Mouse (Mus musculus) CH12.LX (cell line): Measurements from ENCODE around the gene Hnrnpr. TPM values are rescaled to one million over a fixed set of nuclear protein-coding genes. Genes with fewer than 3 reads are reported as not detected.

Experiments
- DNase-seq: peaks from one replicate; pipeline ENCODE4 v3.0.0-alpha.2; 2013; ENCODE audit errors: extremely low read depth
- H3K27ac ChIP-seq: 2 replicates; pipeline ENCODE4 v1.5.1; 2012; ENCODE audit warnings: low read depth, mild to moderate bottlenecking, control low read depth, moderate library complexity; ENCODE audit not compliant: insufficient read depth
- H3K27me3 ChIP-seq: replicated peaks from 2 replicates; pipeline ENCODE3; 2012; ENCODE audit warnings: inconsistent platforms
- H3K36me3 ChIP-seq, 2 experiments: replicated peaks in 1 of 2; 2 replicates each; pipeline versions ENCODE3 to v1.6.1; 2012; ENCODE audit warnings: inconsistent platforms in 1 of 2, low read length in 1 of 2, mild to moderate bottlenecking in 1 of 2, mixed read lengths in 1 of 2, moderate library complexity in 1 of 2; ENCODE audit not compliant: control insufficient read depth in 1 of 2, insufficient read depth in 1 of 2
- H3K4me1 ChIP-seq, 2 experiments: 2 replicates each; pipeline ENCODE4 v1.6.1; 2012; ENCODE audit warnings: inconsistent platforms in 1 of 2, moderate library complexity in 1 of 2; ENCODE audit not compliant: insufficient read depth in 2 of 2, control insufficient read depth in 1 of 2
- H3K4me2 ChIP-seq: 2 replicates; pipeline ENCODE4 v1.6.1; 2012; ENCODE audit warnings: low read depth, mild to moderate bottlenecking, control low read depth; ENCODE audit not compliant: poor library complexity, insufficient read depth, severe bottlenecking
- H3K4me3 ChIP-seq, 3 experiments: fragments of 150-350 bp in 1 of 3; sonication (generic) in 1 of 3; replicated peaks in 1 of 3; 2 replicates each; pipeline versions ENCODE3 to v1.5.1; 2011 to 2012; ENCODE audit warnings: low read depth in 2 of 3, low read length in 2 of 3, mild to moderate bottlenecking in 2 of 3, moderate library complexity in 2 of 3, control low read depth in 1 of 3, improper control_type of control experiment in 1 of 3, inconsistent platforms in 1 of 3, mixed read lengths in 1 of 3; ENCODE audit not compliant: poor library complexity in 1 of 3
- H3K79me2 ChIP-seq: replicated peaks from 2 replicates; pipeline ENCODE4 v1.6.1; 2012; ENCODE audit warnings: mild to moderate bottlenecking, moderate library complexity; ENCODE audit not compliant: control insufficient read depth, poor library complexity, insufficient read depth, severe bottlenecking; ENCODE audit errors: extremely low read depth
- H3K9ac ChIP-seq: 2 replicates; pipeline ENCODE4 v1.6.1; 2012; ENCODE audit warnings: low read depth, mild to moderate bottlenecking, control low read depth, moderate library complexity; ENCODE audit not compliant: insufficient read depth
- H3K9me3 ChIP-seq: replicated peaks from 2 replicates; pipeline ENCODE3; 2012; ENCODE audit warnings: low read length, inconsistent platforms, mixed read lengths
- BHLHE40 ChIP-seq: IDR thresholded peaks from 2 replicates; pipeline ENCODE4 v1.6.1; 2011; ENCODE audit warnings: mild to moderate bottlenecking, low read depth, low read length, improper control_type of control experiment
- CHD2 ChIP-seq: IDR thresholded peaks from 2 replicates; pipeline ENCODE4 v1.6.1; 2011; ENCODE audit warnings: low read length, improper control_type of control experiment
- CTCF ChIP-seq, 2 experiments: IDR thresholded peaks in 1 of 2; conservative IDR thresholded peaks in 1 of 2; 2 replicates each; pipeline ENCODE4 v1.5.1; 2011 to 2012; ENCODE audit warnings: low read depth in 2 of 2, low read length in 2 of 2, improper control_type of control experiment in 1 of 2, inconsistent platforms in 1 of 2, mild to moderate bottlenecking in 1 of 2, moderate library complexity in 1 of 2
- E2F4 ChIP-seq: IDR thresholded peaks from 2 replicates; pipeline ENCODE4 v1.6.1; 2011; ENCODE audit warnings: low read depth, low read length, improper control_type of control experiment; ENCODE audit not compliant: insufficient replicate concordance
- ETS1 ChIP-seq: conservative IDR thresholded peaks from 2 replicates; pipeline ENCODE4 v1.6.1; 2012; ENCODE audit warnings: low read depth, mild to moderate bottlenecking, inconsistent platforms, low read length, improper control_type of control experiment, moderate library complexity
- GABPA ChIP-seq: IDR thresholded peaks from 2 replicates; pipeline ENCODE4 v1.6.1; 2012; ENCODE audit warnings: low read depth, low read length, improper control_type of control experiment, inconsistent platforms; ENCODE audit not compliant: insufficient replicate concordance
- JUN ChIP-seq: IDR thresholded peaks from 2 replicates; pipeline ENCODE4 v1.6.1; 2011; ENCODE audit warnings: low read depth, mild to moderate bottlenecking, low read length, improper control_type of control experiment, moderate library complexity; ENCODE audit not compliant: insufficient read depth
- JUND ChIP-seq: conservative IDR thresholded peaks from 2 replicates; pipeline ENCODE4 v1.6.1; 2011; ENCODE audit warnings: low read depth, low read length, improper control_type of control experiment
- MAZ ChIP-seq: IDR thresholded peaks from 2 replicates; pipeline ENCODE4 v1.6.1; 2012; ENCODE audit warnings: low read depth, mild to moderate bottlenecking, inconsistent platforms, low read length, improper control_type of control experiment, moderate library complexity
- MEF2A ChIP-seq: IDR thresholded peaks from 2 replicates; pipeline ENCODE4 v1.6.1; 2014; ENCODE audit warnings: low read depth, mild to moderate bottlenecking, inconsistent platforms, low read length, improper control_type of control experiment, borderline replicate concordance
- MYC ChIP-seq: IDR thresholded peaks from 2 replicates; pipeline ENCODE4 v1.6.1; 2011; ENCODE audit warnings: low read depth, mild to moderate bottlenecking, improper control_type of control experiment, low read length
- NELFE ChIP-seq: IDR thresholded peaks from 2 replicates; pipeline ENCODE4 v1.6.1; 2011; ENCODE audit warnings: low read depth, low read length, improper control_type of control experiment
- PAX5 ChIP-seq: IDR thresholded peaks from 2 replicates; pipeline ENCODE4 v1.6.1; 2012; ENCODE audit warnings: low read length, inconsistent platforms, mixed read lengths
- POLR2A ChIP-seq: IDR thresholded peaks from 2 replicates; pipeline ENCODE4 v1.6.1; 2011; ENCODE audit warnings: low read depth, mild to moderate bottlenecking, improper control_type of control experiment, low read length
- POLR2AphosphoS2 ChIP-seq: IDR thresholded peaks from 2 replicates; pipeline ENCODE4 v1.6.1; 2011; ENCODE audit warnings: low read depth, low read length, improper control_type of control experiment
- RCOR1 ChIP-seq: conservative IDR thresholded peaks from 2 replicates; pipeline ENCODE4 v1.6.1; 2012; ENCODE audit warnings: low read depth, mild to moderate bottlenecking, inconsistent platforms, low read length, improper control_type of control experiment
- TBP ChIP-seq: conservative IDR thresholded peaks from 2 replicates; pipeline ENCODE4 v1.6.1; 2011; ENCODE audit warnings: low read depth, low read length, improper control_type of control experiment
- UBTF ChIP-seq: IDR thresholded peaks from 2 replicates; pipeline ENCODE4 v1.6.1; 2012; ENCODE audit warnings: low read depth, mild to moderate bottlenecking, inconsistent platforms, low read length, improper control_type of control experiment, moderate library complexity
- USF2 ChIP-seq: conservative IDR thresholded peaks from 2 replicates; pipeline ENCODE4 v1.6.1; 2011; ENCODE audit warnings: low read depth, low read length, improper control_type of control experiment
- ZC3H11A ChIP-seq: IDR thresholded peaks from 2 replicates; pipeline ENCODE4 v1.6.1; 2012; ENCODE audit warnings: low read depth, mild to moderate bottlenecking, inconsistent platforms, low read length, improper control_type of control experiment
- ZKSCAN1 ChIP-seq: IDR thresholded peaks from 2 replicates; pipeline ENCODE4 v1.6.1; 2012; ENCODE audit warnings: low read depth, inconsistent platforms, low read length, improper control_type of control experiment, borderline replicate concordance
- ZMIZ1 ChIP-seq: IDR thresholded peaks from 2 replicates; pipeline ENCODE4 v1.6.1; 2012; ENCODE audit warnings: low read depth, mild to moderate bottlenecking, inconsistent platforms, low read length, improper control_type of control experiment
- dilution Hi-C: fragments of 300-500 bp; cut with MboI; formaldehyde crosslinking; loops from 2 replicates; pipeline ENCODE4 v1.14.3; 2020; ENCODE audit warnings: low sequenced_read_pairs; ENCODE audit not compliant: extremely low pct_unique_long_range_greater_than_20kb, extremely low pct_ligation_motif_present
- in situ Hi-C: fragments of 300-500 bp; cut with MboI; formaldehyde crosslinking; loops from 3 replicates; pipeline ENCODE4 v1.14.3; 2019; ENCODE audit warnings: low sequenced_read_pairs, low pct_ligation_motif_present, low pct_unique_long_range_greater_than_20kb, mixed read lengths
- polyA plus RNA-seq: library from polyadenylated mRNA; unstranded; fragments of >175 nt; gene quantifications from 2 replicates; pipeline ENCODE4 v1.2.1, GENCODE M21; 2012; ENCODE audit warnings: low read depth; ENCODE audit not compliant: insufficient read length
- total RNA-seq, 2 experiments: library from RNA; depleted of rRNA; stranded (reverse); fragments of 300-350 nt in 1 of 2; fragments of >200 nt in 1 of 2; gene quantifications; 2 replicates each; pipeline ENCODE4 v1.2.3; 2012 to 2014

Gene Hnrnpr
- total and polyA plus RNA-seq, 3 experiments = 65.6 to 130 (median 117) TPM

DNA sequence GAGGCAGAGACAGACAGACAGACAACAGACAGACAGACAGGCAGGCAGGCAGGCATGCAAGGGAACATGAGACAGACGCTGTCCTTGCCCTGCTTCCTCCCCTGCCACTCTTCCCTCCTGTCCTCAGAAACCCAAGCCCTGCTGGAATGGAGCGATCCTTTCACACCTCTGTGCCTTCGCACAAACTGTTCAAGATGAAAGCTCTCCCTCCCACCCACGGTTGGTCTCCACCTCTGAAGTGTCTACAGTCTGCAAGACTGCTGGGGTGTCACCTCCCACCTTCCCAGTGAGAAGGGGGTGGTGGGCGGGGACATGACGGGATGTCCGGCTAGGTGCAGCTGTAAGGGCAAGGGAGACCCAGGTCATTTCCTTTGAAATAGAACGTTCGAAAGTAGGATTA is 29.1 kb upstream of the Hnrnpr start:
- no peak overlapping the region for H3K9ac ChIP-seq
- DNase-seq = no peak
- H3K27me3 ChIP-seq = peaks cover 33% of the 10 kb centered on the region
- no peak overlapping the region for H3K4me2 ChIP-seq
- no peaks in the 10 kb centered on the region for H3K36me3 ChIP-seq
- no peak overlapping the region for H3K27ac ChIP-seq
- in situ Hi-C loops = no loop called here
- H3K4me1 ChIP-seq = peaks cover 0 to 8% of the 10 kb centered on the region in 2 experiments; a peak in 2 of 4 replicates
- dilution Hi-C loops = no loop called here
- H3K9me3 ChIP-seq = no peaks in the 10 kb centered on the region
- H3K79me2 ChIP-seq = no peaks in the 10 kb centered on the region
- H3K4me3 ChIP-seq = no peak overlapping the region
- TF ChIP-seq JUND = no peak
- no peak for TF ChIP-seq E2F4
- TF ChIP-seq TBP = no peak
- TF ChIP-seq ETS1 = no peak
- no peak for TF ChIP-seq BHLHE40
- TF ChIP-seq ZMIZ1 = no peak
- no peak for TF ChIP-seq MAZ
- no peak for TF ChIP-seq POLR2AphosphoS2
- no peak for TF ChIP-seq USF2
- no peak for TF ChIP-seq RCOR1
- no peak for TF ChIP-seq GABPA
- TF ChIP-seq ZKSCAN1 = no peak
- no peak for TF ChIP-seq CTCF (conservative IDR thresholded peaks at IDR 0.05 in 1 of 2, IDR thresholded peaks at IDR 0.05 in 1 of 2; ENCODE audit: low read depth in 2 of 2, low read length in 2 of 2)
- no peak for TF ChIP-seq NELFE
- TF ChIP-seq MEF2A = no peak
- no peak for TF ChIP-seq ZC3H11A
- no peak for TF ChIP-seq CHD2
- TF ChIP-seq JUN = no peak

DNA sequence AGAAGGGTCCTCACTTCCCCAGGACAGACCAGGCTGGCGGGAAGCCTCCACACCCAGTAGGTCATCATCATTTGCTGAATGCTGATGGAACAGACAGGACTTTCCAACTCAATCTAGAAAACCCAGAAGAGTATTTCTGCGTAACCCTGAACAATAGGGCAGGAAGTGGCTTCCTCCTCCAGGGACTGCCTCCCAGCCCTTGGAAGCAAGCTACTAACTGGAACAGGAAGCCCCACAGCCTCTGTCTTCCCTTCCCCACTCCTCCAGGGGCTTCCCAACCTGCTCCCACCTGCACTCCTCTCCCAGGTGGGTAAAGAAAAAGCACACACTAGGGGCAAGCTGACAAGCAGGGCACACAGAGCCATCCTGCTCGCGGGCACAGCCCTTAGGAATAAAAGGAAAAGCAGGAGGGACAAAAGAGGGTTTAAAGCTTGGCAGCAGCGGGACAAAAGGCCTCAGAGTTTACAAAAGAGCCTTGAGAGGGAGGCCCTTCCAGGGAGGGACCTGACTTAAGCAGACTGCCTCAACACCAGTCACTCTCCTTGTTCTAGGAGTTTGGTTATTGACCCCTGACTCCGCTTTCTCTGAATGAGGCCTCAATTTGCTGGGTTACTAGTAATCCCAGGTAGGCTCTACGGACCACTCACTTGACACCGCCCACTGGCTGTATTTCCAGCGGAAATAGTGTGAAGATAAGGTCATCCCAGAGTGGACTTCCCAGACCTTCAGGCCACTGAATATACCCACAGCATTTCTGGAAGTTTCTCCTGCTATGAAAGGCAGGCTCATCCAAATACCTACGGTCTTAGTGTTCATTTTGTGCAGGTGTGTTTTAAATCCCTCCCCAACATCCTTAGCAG is 27.9 kb upstream of the Hnrnpr start:
- peaks cover 0 to 18% of the 10 kb centered on the region in 2 experiments; a peak in 2 of 4 replicates for H3K4me1 ChIP-seq
- no peak for TF ChIP-seq POLR2A
- TF ChIP-seq JUND = no peak
- no peak for TF ChIP-seq ZKSCAN1
- no peak for TF ChIP-seq ZC3H11A
- TF ChIP-seq PAX5 = no peak
- TF ChIP-seq MYC = no peak
- no peak for TF ChIP-seq UBTF
- TF ChIP-seq ZMIZ1 = no peak
- TF ChIP-seq ETS1 = no peak
- no peak overlapping the region for H3K4me2 ChIP-seq
- no peaks in the 10 kb centered on the region for H3K79me2 ChIP-seq
- in situ Hi-C loops (no loop called here), dilution Hi-C loops (no loop called here)
- H3K27me3 ChIP-seq = peaks cover 23% of the 10 kb centered on the region
- H3K9ac ChIP-seq = no peak overlapping the region
- DNase-seq = no peak
- H3K4me3 ChIP-seq = no peak overlapping the region
- H3K9me3 ChIP-seq = no peaks in the 10 kb centered on the region
- H3K27ac ChIP-seq = no peak overlapping the region
- H3K36me3 ChIP-seq = peaks cover 0 to 5% of the 10 kb centered on the region in 2 experiments
